Mouse (Mus musculus): ENCODE data around the gene Asic4. TPM values are rescaled to one million over a fixed set of nuclear protein-coding genes. Genes with fewer than 3 reads are reported as not detected.
A peak's percentile ranks its signal among the peaks of the same experiment; 100 is the strongest.

Gene Asic4
- polyA plus RNA-seq, 1 experiment = 0.02 TPM

- no peaks in the 10 kb centered on the region for H3K27me3 ChIP-seq (ENCODE audit: control insufficient read depth, insufficient read depth, low read length)
- WGBS = 88% methylated on average over 3 of the region's 3 CpGs
- DNase-seq (ENCODE audit: low read depth in 1 of 2, low spot score in 2 of 2) = no peak
These were observed 38.0 kb upstream of the Asic4 start for GRCm38 (mm10) chr1:75412196-75412595.

DNA sequence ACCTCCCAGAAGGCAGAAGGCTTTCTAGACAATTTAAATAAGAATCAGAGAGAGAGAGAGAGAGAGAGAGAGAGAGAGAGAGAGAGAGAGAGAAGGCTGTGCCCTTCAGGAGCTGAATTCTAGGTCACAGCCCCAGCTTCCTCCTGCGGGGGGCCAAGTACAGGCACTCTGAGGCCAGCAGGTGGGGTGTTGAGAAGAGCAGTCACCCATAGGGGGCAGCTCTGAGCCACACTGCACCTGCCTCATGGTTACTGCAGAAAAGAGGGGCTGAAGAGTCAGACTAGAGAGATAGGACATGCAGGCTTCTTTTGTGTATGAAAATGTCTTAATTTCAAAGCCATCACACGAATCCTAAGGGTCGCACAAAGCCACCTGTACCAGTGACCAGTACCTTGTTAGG lies 36.5 kb upstream of the Asic4 start:
- Histone ChIP-seq H3K27ac (ENCODE audit: insufficient read depth, low read length) (no peak overlapping the region), H3K4me1 (ENCODE audit: control insufficient read depth, insufficient read depth, insufficient read length) (no peaks in the 10 kb centered on the region), H3K27me3 (ENCODE audit: control insufficient read depth, insufficient read depth, low read length) (no peaks in the 10 kb centered on the region), H3K36me3 (ENCODE audit: control insufficient read depth, insufficient read depth, low read length) (no peaks in the 10 kb centered on the region), H3K4me3 (ENCODE audit: extremely low read depth, insufficient read depth, insufficient read length) (no peak overlapping the region)
- 66% methylated on average over 3 of the region's 3 CpGs for WGBS
- no peak for DNase-seq (ENCODE audit: low read depth in 1 of 2, low spot score in 2 of 2)
- 0 out of 2 replicates have a peak, but pooled peaks have one; percentile 1 for TF ChIP-seq CTCF (IDR thresholded peaks at IDR 0.05; ENCODE audit: extremely low read depth, insufficient read depth, insufficient read length, insufficient replicate concordance)
- TF ChIP-seq POLR2A (IDR thresholded peaks at IDR 0.05; ENCODE audit: low read depth, low read length) = no peak

More at GRCm38 (mm10) chr1:75412196-75412595, 38.0 kb upstream of the Asic4 start:
- TF ChIP-seq POLR2A (IDR thresholded peaks at IDR 0.05; ENCODE audit: low read depth, low read length) (no peak), CTCF (IDR thresholded peaks at IDR 0.05; ENCODE audit: extremely low read depth, insufficient read depth, insufficient read length, insufficient replicate concordance) (no peak)
- Histone ChIP-seq H3K4me3 (ENCODE audit: extremely low read depth, insufficient read depth, insufficient read length) (no peak overlapping the region), H3K27ac (ENCODE audit: insufficient read depth, low read length) (no peak overlapping the region), H3K36me3 (ENCODE audit: control insufficient read depth, insufficient read depth, low read length) (no peaks in the 10 kb centered on the region), H3K4me1 (ENCODE audit: control insufficient read depth, insufficient read depth, insufficient read length) (no peaks in the 10 kb centered on the region)

- no peak for DNase-seq (ENCODE audit: low read depth in 1 of 2, low spot score in 2 of 2)
- Histone ChIP-seq H3K27ac (ENCODE audit: insufficient read depth, low read length) (no peak overlapping the region), H3K4me1 (ENCODE audit: control insufficient read depth, insufficient read depth, insufficient read length) (no peaks in the 10 kb centered on the region; the same call in 1 of the 2 replicates), H3K4me3 (ENCODE audit: extremely low read depth, insufficient read depth, insufficient read length) (no peak overlapping the region), H3K36me3 (ENCODE audit: control insufficient read depth, insufficient read depth, low read length) (no peaks in the 10 kb centered on the region), H3K27me3 (ENCODE audit: control insufficient read depth, insufficient read depth, low read length) (peaks cover 19% of the 10 kb centered on the region)
- WGBS = 7% methylated on average over 20 of the region's 20 CpGs
- TF ChIP-seq CTCF (IDR thresholded peaks at IDR 0.05; ENCODE audit: extremely low read depth, insufficient read depth, insufficient read length, insufficient replicate concordance) = no peak
- no peak for TF ChIP-seq POLR2A (IDR thresholded peaks at IDR 0.05; ENCODE audit: low read depth, low read length)
These were observed 28.4 kb upstream of the Asic4 start for GRCm38 (mm10) chr1:75421794-75422193.

- H3K27ac ChIP-seq (ENCODE audit: insufficient read depth, low read length) = no peak overlapping the region
- peaks cover 19% of the 10 kb centered on the region for H3K27me3 ChIP-seq (ENCODE audit: control insufficient read depth, insufficient read depth, low read length)
- no peak for DNase-seq (ENCODE audit: low read depth in 1 of 2, low spot score in 2 of 2)
- TF ChIP-seq POLR2A (IDR thresholded peaks at IDR 0.05; ENCODE audit: low read depth, low read length) (no peak), CTCF (IDR thresholded peaks at IDR 0.05; ENCODE audit: extremely low read depth, insufficient read depth, insufficient read length, insufficient replicate concordance) (no peak)
- no peaks in the 10 kb centered on the region for H3K36me3 ChIP-seq (ENCODE audit: control insufficient read depth, insufficient read depth, low read length)
- no peak overlapping the region for H3K4me3 ChIP-seq (ENCODE audit: extremely low read depth, insufficient read depth, insufficient read length)
- H3K4me1 ChIP-seq (ENCODE audit: control insufficient read depth, insufficient read depth, insufficient read length) = no peaks in the 10 kb centered on the region; the same call in 1 of the 2 replicates
- WGBS = 11% methylated on average over 32 of the region's 32 CpGs
These were observed 27.9 kb upstream of the Asic4 start for GRCm38 (mm10) chr1:75422216-75422822.

DNA sequence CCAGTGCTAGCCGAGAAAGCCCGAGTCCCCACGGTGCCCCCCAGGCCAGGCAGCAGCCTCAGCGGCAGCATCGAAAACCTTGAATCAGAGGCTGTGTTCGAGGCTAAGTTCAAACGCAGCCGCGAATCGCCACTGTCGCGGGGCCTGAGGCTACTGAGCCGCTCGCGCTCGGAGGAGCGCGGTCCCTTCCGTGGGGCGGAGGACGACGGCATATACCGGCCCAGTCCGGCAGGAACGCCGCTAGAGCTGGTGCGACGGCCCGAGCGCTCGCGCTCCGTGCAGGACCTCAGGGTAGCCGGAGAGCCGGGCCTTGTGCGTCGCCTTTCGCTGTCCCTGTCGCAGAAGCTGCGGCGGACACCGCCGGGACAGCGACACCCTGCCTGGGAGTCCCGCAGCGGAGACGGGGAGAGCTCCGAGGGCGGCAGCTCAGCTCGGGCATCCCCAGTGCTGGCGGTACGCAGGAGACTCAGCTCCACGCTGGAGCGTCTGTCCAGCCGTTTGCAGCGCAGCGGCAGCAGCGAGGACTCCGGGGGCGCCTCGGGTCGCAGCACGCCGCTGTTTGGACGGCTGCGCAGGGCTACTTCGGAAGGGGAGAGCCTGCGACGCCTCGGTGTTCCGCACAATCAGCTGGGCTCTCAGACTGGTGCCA lies 27.3 kb upstream of the Asic4 start:
- Histone ChIP-seq H3K36me3 (ENCODE audit: control insufficient read depth, insufficient read depth, low read length) (no peaks in the 10 kb centered on the region), H3K4me3 (ENCODE audit: extremely low read depth, insufficient read depth, insufficient read length) (no peak overlapping the region), H3K27me3 (ENCODE audit: control insufficient read depth, insufficient read depth, low read length) (peaks cover 19% of the 10 kb centered on the region), H3K27ac (ENCODE audit: insufficient read depth, low read length) (no peak overlapping the region), H3K4me1 (ENCODE audit: control insufficient read depth, insufficient read depth, insufficient read length) (no peaks in the 10 kb centered on the region; the same call in 1 of the 2 replicates)
- DNase-seq (ENCODE audit: low read depth in 1 of 2, low spot score in 2 of 2) = no peak
- TF ChIP-seq CTCF (IDR thresholded peaks at IDR 0.05; ENCODE audit: extremely low read depth, insufficient read depth, insufficient read length, insufficient replicate concordance) = no peak
- no peak for TF ChIP-seq POLR2A (IDR thresholded peaks at IDR 0.05; ENCODE audit: low read depth, low read length)
- 7% methylated on average over 69 of the region's 71 CpGs for WGBS

GRCm38 (mm10) chr1:75423780-75424390 lies 26.4 kb upstream of the Asic4 start:
- H3K27ac ChIP-seq (ENCODE audit: insufficient read depth, low read length) = no peak overlapping the region
- no peaks in the 10 kb centered on the region; the same call in 1 of the 2 replicates for H3K4me1 ChIP-seq (ENCODE audit: control insufficient read depth, insufficient read depth, insufficient read length)
- H3K4me3 ChIP-seq (ENCODE audit: extremely low read depth, insufficient read depth, insufficient read length) = no peak overlapping the region
- no peak for DNase-seq (ENCODE audit: low read depth in 1 of 2, low spot score in 2 of 2)
- 82% methylated on average over 11 of the region's 11 CpGs for WGBS
- no peaks in the 10 kb centered on the region for H3K36me3 ChIP-seq (ENCODE audit: control insufficient read depth, insufficient read depth, low read length)
- TF ChIP-seq CTCF (IDR thresholded peaks at IDR 0.05; ENCODE audit: extremely low read depth, insufficient read depth, insufficient read length, insufficient replicate concordance) (no peak), POLR2A (IDR thresholded peaks at IDR 0.05; ENCODE audit: low read depth, low read length) (no peak)
- H3K27me3 ChIP-seq (ENCODE audit: control insufficient read depth, insufficient read depth, low read length) = peaks cover 19% of the 10 kb centered on the region
